Mouse (Mus musculus) layer of hippocampus, postnatal 14 days (tissue): ENCODE results near the gene Tnfrsf25. TPM values are rescaled to one million over a fixed set of nuclear protein-coding genes. Genes with fewer than 3 reads are reported as not detected.

Source experiments
- DNase-seq, 2 experiments: peaks; one replicate each; pipeline ENCODE4 v3.0.0; 2021 to 2022; ENCODE audit warnings: low spot score in 2 of 2, mixed read lengths in 1 of 2
- total RNA-seq, 2 experiments: library from RNA; stranded (reverse); gene quantifications; 2 replicates each; pipeline ENCODE4 v1.2.3; 2021

Tnfrsf25 gene
- total RNA-seq, 2 experiments from 2014 or later = 17.7 to 25.6 TPM

GRCm38 (mm10) chr4:152140441-152140840 lies 24.7 kb downstream of the Tnfrsf25 start:
- DNase-seq = peak in 1 of 2 experiments; percentile 51

GRCm38 (mm10) chr4:152141521-152142135 lies 25.9 kb downstream of the Tnfrsf25 start:
- DNase-seq = no peak

GRCm38 (mm10) chr4:152143632-152144031 lies 27.9 kb downstream of the Tnfrsf25 start:
- no peak for DNase-seq

- no peak for DNase-seq
Observed at GRCm38 (mm10) chr4:152145473-152145872, 29.7 kb downstream of the Tnfrsf25 start.

- no peak for DNase-seq
Observed at GRCm38 (mm10) chr4:152146033-152146827, 30.5 kb downstream of the Tnfrsf25 start.

- DNase-seq = no peak
Observed at GRCm38 (mm10) chr4:152150546-152150945, 34.8 kb downstream of the Tnfrsf25 start.

GRCm38 (mm10) chr4:152151451-152151965 lies 35.8 kb downstream of the Tnfrsf25 start:
- no peak for DNase-seq

- DNase-seq = no peak
Observed at GRCm38 (mm10) chr4:152151966-152152544, 36.3 kb downstream of the Tnfrsf25 start, which contains the start of gene Espn. TSS of gene Espn (minus strand) at chr4:152152371.

- DNase-seq = peak; percentile 73 to 76
Observed at GRCm38 (mm10) chr4:152153771-152154177, 38.0 kb downstream of the Tnfrsf25 start.

GRCm38 (mm10) chr4:152155019-152155418 lies 39.3 kb downstream of the Tnfrsf25 start:
- no peak for DNase-seq

GRCm38 (mm10) chr4:152157779-152158584 lies 42.2 kb downstream of the Tnfrsf25 start:
- DNase-seq = peak in 1 of 2 experiments; percentile 40

GRCm38 (mm10) chr4:152158585-152159284 lies 43.0 kb downstream of the Tnfrsf25 start, which contains the start of gene Hes2:
TSS of gene Hes2 (plus strand) at chr4:152158867.
- no peak for DNase-seq

GRCm38 (mm10) chr4:152159285-152159678 lies 43.5 kb downstream of the Tnfrsf25 start:
- no peak for DNase-seq

GRCm38 (mm10) chr4:152160748-152161147 lies 45.0 kb downstream of the Tnfrsf25 start:
- DNase-seq = no peak

- DNase-seq = no peak
Observed at GRCm38 (mm10) chr4:152161601-152162000, 45.9 kb downstream of the Tnfrsf25 start.

GRCm38 (mm10) chr4:152162748-152163147 lies 47.0 kb downstream of the Tnfrsf25 start:
- no peak for DNase-seq

GRCm38 (mm10) chr4:152165036-152165931 lies 49.5 kb downstream of the Tnfrsf25 start:
- peak; percentile 60 to 65 for DNase-seq

GRCm38 (mm10) chr4:152168052-152168451 lies 52.3 kb downstream of the Tnfrsf25 start:
- no peak for DNase-seq

GRCm38 (mm10) chr4:152169103-152169502 lies 53.4 kb downstream of the Tnfrsf25 start:
- no peak for DNase-seq
